Mouse (Mus musculus) cerebellum, adult (tissue): ENCODE results near the gene Chd1l.

ENCODE experiments used
- ATAC-seq: cut with Nextera tagmentation; 2 replicates; pipeline ENCODE4 v1.9.2; 2017; ENCODE audit warnings: mild to moderate bottlenecking, moderate library complexity, mixed read lengths; ENCODE audit not compliant: insufficient number of reproducible peaks, low FRiP score, low TSS enrichment

Gene Chd1l

DNA sequence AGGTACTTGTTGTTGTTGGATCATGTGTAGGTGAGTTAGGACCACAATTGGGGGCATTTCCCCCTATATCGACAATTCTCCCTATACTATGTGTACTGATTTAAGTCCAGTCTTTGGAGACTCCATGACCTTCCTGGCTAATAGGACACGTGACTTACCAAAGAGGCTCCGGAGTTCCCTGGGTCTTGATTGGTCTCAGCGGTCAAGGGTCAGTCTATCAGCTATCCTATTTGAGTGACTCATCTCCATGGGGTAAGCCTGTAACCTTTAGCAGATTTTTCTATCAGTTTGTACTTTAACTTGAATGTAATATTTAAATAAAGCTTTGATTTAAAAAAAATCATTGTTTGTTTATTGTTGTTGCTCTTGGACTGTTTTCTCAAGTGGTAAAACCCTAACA is 10.7 kb upstream of the Chd1l start:
- no peak for ATAC-seq

DNA sequence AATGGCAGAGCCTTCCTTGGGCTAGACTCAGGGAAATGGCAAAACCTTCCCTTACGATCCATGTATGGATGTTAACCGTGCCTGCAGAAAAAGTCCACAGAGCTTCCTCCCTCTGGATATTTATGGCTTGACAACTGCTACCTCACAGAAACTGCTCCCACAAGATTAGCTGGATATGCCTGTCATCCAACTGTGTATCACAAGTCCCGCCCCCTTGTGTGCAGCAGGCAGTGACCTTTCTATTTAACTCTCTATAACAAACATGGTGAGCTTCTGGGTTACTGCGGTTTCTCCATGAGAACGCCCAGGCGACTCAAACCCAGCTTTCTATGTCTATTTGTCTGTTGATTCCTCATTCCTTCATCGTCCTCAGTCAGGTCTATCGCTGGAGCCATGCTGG is 7.9 kb upstream of the Chd1l start:
- no peak for ATAC-seq

DNA sequence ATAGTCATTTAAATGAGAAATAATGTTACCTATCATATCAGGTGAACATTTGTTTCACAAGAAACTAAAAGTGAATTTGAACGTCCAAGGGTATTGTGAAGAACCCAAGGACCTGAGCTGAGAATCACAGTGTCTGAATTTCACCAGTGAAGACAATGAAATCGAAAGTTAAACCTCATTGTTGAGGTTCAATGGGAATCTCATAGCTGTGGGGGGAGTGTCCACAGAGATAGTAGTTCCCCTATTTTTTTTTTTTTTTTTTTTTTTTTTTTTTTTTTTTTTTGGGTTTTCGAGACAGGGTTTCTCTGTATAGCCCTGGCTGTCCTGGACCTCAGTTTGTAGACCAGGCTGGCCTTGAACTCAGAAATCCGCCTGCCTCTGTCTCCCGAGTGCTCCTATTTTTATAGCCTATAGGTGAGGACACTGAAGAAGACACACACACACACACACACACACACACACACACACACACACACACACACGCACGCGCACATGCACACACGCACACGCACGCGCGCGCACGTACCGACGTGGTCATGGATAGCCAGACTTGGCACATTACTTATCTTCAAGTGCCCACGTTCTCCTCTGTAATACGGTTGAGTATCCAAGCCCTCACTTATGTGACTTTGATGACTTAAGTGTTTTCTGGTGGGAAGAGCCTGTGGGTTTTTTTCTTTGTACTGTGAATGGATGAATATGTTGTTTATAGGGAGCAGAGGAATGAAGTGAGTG is 7.3 kb upstream of the Chd1l start:
- ATAC-seq: no peak

DNA sequence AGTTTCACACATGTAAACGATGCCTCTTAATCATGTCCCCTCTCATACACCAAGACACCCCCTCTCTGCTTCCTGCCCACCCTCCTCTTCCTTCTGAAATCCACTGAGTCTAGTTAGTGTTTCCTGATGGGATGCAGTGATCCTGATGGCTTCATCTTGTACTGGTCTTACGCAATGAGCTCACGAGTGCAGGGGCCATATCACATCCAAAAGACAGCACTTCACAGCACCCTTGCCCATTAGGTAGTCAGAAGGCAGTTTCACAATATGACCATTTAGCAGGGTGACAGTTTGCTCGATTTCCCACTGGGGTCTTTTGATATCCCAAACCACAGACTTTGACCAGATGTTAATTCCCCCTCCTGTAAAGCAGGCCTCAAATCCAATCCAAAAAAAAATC is 5.9 kb upstream of the Chd1l start:
- ATAC-seq: no peak

DNA sequence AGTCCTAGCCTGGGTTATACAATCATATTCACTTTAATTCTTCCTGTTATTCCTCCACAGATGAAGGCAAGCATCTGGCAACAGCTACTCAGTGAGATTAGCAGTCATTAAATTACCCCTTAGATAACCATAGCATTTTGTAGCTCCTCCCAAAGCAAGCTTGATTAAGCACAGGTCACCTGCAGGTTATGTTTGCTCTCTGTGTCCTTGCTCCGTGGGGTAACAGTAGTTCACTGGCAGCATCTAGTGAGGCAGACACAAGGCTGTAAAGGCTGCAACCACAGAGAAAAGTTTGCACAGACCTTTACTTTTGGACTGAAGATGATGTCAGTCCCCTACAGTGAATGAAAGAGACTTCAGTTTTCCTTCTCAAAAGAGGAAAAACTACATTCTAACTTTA is 5.2 kb upstream of the Chd1l start:
- no peak for ATAC-seq

DNA sequence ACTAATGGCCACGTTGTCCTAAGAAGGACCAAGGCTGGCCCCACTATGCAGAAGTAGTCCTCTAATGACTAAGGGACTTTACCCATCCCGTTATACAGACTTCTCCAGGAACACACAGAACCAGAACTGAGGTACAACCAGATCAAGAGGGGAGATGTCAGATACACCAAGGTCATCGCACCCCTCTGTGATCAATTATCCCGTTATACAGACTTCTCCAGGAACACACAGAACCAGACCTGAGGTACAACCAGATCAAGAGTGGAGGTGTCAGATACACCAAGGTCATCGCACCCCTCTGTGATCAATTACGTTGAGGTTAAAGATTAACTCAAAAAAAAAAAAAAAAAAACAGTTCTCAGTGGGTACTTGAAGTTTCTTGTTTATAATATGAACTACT is 1.0 kb upstream of the Chd1l start:
- ATAC-seq: no peak

DNA sequence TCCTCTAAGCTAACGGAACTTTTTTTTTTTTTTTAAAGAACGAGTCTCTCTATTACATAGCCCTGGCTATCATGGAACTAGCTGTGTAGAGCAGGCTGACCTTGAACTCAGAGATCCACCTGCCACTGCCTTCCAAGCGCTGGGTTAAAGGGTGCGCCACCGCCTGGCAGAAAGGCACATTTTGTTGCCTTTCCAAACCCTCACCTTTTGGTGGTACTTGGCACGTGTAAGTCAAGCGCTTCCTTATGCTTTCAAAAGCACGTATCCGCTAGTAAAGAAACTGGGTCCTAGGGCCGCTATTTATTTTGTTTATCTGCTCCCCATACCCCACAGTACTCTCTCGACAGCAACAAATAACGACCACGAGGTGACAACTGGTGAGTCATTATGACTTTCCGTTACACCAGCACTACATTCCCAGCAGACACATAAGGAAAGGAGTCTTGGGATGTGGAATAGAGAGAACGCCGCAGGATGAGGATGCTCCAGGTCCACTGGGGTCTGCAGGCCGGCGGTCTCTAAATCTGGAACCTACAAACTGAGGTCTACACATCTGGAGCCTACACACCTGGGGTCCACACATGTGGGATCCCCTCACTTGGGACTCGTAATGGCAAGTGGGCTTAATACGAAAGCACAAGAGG is 680 bp downstream of the Chd1l start:
- ATAC-seq: no peak

DNA sequence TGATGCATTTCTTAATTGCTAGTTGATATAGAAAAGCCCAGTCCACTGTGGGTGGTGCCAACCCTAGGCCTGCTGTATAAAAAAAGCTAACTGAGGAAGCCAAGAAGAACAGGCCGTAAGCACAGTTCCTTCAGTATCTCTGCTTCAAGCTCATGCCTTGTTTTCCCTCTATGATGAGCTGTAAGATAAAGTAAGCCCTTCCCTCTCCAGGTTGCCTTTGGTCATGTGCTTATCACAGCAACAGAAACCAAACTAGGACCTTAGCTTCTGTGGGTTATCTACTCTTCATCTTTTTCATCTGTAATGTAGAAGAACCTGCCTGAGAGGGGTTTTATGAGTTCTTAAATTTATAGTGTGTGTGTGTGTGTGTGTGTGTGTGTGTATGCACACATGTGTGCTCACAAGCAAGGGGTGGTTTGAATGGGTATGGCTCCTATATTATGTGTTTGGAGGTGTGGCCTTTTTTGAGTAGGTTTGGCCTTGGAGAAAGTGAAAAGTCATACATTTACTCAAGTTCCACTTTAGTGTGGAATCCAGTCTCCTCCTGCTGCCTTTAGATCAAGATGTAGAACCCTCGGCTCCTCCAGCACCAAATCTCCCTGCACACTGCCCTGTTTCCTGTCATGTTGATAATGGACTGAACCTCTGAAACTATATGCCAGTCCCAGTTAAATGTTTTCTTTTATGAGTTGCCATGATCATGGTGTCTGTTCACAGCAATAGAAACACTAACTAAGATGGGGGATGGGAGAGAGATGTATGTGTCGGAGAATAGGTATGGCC is 9.8 kb downstream of the Chd1l start:
- no peak for ATAC-seq

DNA sequence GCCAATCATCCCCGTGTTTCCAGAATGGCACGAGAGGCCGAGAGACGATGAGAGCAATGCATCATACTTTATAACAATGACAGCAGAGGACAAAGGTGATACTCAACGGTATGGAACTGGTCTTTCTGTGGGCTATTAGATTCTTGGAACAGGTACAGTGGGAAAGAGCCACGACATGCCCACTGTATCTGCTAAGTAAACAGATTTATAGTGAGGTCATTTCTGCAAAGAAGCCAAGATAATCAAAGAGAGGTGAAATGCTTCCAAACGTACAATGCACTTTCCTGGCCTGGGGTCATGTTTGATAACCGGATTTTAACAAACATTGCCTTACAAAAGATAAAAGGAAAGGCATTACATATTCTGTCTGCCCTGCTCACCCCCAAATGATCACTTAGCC is 13.2 kb downstream of the Chd1l start:
- ATAC-seq: no peak

DNA sequence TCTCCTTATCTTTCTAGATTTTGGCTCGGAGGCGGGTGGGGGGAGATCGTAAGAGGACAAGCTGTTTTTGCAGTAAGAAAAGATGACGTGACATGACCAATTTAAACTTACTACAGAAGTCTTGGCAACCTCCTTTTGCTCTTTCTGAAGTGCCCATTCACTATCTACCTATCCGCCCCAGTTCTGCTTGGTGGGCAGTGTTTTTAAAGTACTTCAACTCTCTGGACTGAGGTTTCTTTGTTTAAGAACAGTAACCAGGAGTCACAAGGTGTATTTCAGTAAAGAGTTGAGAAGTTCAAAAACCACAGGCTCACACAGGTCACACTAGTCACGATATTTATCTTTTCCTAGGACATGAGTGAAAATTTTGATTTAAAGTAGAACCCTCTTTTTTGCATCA is 14.9 kb downstream of the Chd1l start:
- ATAC-seq: no peak

DNA sequence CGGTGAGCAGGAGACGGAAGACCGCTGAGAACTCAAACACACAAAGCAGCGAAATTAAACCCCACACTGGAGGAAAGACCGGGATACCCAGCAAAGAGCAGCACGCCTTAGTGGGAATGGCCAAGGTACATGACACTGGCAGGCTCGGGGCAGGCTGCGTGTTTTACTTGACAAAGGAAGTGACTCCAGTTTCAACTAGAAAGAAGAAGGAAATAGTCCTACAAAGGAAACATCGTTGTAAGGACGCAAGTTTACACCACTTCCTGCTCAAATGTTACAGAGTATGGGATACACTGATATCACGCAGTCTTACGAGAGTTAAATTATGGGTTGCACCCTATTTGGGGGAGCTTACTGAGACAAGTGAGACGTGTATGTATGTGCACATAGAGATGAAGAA is 15.9 kb downstream of the Chd1l start:
- ATAC-seq: no peak

DNA sequence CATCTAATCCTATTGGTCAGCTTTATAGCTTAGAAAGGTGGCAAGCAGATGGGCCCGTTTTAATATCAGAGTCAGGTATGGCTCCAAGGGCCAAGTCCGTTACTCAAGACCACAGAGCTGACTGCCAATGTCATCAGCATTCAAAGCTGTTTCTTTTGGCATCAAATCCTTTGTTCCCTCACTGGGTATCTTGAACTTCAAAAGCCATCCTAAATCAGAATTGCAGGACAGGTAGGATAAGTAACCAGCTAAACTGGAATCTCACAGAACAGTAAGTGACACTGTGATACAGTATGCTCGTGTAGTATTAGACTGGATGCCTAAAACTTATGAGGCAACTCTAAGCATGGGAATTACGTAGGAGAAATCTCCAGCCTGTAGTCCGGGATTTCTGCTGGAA is 16.9 kb downstream of the Chd1l start:
- ATAC-seq: no peak

DNA sequence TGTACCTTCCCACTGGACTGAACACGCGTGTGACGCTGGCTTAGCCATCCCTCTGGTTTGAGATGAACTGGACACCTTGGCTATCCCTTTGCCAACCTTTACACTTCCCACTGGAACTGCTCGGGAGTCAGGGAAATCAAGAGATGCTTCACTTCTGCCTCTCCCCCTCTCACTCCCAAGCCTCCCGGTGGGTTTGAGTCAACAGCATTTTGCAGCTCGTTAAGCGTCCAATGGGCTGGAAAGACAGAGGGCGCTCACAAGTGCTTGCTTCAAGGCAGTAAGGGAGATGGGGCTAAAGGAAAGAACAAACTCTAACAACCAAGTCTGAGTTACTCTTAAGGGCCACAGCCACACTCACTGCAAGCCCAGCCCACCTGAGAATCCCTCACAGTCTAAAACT is 19.3 kb downstream of the Chd1l start:
- ATAC-seq: no peak

DNA sequence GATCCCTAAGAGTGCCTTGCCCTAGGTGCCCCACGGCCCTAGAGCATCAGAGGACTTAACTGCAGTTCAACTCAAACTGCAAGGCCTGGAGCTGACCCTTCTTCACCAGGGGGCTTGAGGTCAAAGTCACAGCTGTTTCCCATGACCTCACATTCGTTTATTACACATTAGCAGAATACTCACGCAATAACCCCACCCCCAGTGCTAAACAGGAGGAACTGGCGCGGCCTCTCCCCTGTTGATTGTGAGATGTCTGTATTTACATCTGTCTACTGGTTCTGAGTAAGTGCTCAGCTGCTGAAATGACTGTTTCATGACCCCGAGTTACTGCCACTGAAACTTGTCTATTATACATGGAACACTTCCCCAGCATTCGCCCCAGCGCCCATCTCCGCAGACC is 22.3 kb downstream of the Chd1l start:
- ATAC-seq: no peak

DNA sequence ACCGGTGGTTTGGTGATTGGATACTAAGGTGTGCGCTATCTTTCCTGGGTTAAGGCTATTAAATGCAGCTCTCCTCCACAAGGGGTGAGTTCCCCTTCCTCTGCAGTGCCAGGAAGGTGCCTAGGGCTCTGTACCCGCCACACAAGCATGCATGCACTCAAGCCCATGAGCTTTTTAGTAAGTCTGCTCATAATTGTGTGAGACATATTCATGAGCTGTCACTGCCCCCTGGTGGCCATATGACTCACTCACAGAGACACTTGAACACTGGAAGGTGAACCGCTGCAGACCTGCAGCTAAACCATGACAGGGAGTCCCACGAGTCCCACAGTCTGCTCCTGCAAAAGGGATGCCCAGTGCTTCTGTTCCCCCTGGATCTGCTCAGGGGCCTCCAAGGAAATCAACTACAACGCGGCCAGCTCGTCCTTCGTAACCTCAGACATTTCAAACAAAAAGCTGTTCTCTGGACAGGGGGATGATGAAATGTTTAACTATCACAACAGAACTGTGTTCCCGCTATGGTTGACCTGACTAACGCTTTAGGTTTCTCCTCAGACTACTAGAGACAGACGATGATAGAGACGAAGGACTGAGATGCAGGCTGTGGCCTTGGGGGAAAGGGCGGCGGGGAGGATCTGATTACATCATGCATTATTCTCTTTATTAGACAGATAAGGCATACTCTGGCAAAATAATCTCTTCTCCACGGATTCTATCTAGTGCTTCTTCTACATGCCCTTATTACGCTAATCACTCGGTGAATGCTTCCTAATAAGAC is 24.4 kb downstream of the Chd1l start:
- peak; percentile 43 for ATAC-seq

DNA sequence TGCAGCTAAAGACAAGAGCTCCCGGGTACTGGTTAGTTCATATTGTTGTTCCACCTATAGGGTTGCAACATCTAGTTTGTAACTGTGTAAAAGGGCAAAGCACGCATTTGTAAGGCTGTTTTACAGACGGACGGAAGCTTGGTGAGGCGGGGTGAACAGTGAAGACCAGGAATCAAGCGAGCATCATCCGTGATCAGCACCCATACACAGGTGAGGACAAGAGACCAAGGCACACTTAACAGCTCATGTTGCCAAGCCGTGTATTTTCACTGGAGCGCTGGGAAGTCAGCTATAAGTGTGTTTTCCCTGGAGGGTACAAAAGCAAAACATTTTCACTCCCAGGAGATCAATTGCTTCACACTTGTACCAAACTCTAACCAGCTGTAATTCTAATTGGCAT is 36.2 kb downstream of the Chd1l start:
- no peak for ATAC-seq

DNA sequence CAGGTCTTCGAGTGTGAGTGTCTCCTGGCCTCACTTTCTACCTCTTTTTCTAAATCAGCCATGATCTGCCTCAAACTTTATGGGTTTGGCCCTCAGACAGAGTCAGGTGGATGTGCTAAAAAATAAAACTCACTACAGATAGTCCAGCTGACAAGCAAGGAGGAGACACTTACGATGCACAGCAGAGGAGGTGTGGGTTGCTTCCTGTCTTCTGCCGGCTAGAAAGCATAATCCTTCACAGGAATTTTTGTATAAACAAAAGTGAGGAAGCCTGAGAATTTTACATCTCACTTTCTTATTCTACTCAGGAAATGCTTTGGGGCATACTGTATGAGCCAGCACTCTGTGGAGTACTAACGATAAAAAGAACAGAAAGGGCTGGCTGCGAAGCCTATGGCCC is 45.4 kb downstream of the Chd1l start:
- no peak for ATAC-seq

DNA sequence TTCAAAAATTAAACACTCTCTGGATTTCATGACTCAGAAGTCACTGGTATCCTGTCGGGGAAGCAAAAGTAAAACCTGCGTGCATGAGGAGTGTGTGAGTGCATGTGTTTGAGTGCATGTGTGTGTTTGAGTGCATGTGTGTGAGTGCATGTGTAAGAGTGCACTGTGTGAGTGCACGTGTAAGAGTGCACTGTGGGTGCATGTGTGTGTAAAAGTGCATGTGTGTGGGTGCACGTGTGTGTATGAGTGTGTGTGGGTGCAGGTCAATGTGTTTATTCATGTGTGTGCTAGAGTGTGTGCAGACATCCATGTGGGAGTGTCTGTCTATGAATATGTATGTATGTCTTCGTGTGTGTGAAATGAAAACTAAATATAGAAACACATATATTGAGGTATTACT is 51.4 kb downstream of the Chd1l start:
- no peak for ATAC-seq

DNA sequence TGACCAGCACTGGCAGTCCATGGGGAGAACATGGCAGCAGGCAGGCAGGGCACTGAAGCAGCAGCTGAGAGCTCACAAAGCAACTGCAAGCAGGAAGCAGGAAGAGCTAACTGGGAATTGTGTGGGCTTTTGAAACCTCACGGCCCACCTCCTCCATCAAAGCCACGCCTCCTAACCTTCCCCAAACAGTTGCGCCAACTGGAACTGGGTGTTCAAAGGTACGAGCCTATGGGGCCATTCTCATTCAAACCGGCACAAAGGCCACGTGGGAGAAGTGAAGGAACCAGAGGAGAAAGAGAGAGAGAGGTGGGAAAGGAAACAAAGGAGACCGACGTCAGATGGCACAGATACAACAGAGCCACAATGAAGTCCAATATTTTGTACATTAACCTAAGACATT is 63.8 kb downstream of the Chd1l start:
- ATAC-seq: no peak

DNA sequence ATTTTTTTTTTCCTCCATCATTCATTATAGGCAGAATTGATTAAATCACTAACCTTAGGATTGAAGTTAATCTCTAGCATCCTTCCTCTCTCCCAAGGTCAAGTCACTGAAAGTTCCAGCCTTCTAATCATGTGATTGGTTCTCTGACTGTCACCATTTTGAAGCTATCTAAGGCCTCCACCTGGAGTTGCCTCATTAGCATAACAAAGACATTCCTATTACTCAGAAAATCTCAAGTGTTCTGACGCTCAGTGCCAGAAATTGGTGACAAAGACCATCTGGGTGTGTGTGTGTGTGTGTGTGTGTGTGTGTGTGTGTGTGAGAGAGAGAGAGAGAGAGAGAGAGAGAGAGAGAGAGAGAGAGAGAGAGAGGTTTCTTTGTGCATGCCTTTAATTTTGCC is 69.8 kb downstream of the Chd1l start:
- no peak for ATAC-seq

DNA sequence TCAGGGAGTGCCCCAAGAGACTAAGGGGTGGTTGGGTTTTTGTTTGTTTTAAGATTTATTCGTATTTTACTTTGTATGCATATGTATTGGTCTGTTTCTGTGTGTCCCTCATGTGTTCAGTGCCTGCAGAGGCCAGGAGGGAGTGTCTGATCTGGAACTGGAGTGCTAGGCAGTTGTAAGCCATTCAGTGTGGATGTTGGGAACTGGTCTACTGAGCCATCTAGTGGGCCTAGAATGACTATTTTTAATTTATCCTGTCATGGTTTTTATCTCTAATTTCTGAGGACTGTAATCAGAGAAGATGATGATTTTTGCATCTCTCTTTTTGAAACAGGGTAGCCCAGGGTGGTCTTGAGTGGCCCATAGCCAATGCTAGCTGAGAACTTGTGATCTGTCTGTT is 71.4 kb downstream of the Chd1l start:
- ATAC-seq: no peak
